Mouse (Mus musculus): ENCODE measurements around the gene Mapk9.

The Mapk9 gene

DNA sequence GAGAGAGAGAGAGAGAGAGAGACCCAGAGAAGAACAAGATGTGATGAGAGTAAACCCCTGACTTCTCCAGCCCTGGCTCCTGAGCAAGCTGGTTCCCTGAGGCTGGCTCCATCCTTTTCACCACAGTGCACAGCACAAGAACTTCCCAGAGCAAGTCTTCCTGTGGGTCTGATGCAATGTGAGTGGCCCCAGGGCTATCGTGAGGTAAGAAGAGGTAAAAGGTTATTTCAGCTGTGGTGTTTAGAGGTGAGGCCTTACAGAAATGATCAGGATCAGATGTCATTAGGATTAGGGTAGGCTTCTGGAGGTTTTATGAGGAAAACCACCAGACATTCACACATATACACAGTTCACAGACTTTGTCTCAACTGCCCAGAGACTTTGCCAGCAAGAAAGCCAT lies 4.7 kb upstream of the Mapk9 start:
- no peak for DNase-seq

DNA sequence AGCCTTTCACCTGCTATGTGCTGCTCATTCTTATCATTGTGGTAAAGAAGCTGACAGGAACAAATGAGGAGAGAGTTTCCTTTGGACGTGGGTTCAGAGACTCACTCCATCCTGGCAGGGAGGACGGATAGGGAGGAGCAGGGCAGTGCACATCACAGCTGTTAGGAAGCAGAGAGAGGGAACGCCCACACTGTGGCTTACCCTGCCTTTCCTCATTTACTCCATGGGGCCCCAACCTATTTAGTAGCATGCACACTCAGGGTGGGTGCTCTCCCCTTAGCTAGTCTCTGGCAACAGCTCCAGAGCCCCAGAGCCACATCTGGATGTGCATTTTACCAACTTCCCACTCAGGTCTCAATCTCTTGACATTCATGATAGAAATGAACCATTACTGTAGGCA lies 3.8 kb upstream of the Mapk9 start:
- no peak for DNase-seq

DNA sequence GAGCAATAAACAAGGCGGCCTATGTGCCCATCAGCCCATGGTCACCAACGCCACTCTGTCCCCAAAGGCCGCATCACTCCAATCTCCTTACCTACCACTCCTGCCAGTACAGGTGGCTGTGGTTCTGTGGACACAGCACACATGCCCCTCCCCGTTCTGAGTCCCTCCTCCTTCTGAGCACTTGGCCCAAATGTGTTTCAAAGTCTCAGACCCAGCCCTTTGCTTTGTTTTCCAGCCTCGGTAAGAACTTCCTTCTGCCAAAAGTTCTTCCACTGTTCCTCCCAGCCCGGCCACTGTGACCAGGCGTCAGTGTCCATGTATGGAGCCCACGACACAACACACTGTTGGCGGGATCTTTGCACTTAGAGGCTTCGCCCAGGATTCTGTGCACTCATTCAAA lies 2.2 kb upstream of the Mapk9 start:
- no peak for DNase-seq

DNA sequence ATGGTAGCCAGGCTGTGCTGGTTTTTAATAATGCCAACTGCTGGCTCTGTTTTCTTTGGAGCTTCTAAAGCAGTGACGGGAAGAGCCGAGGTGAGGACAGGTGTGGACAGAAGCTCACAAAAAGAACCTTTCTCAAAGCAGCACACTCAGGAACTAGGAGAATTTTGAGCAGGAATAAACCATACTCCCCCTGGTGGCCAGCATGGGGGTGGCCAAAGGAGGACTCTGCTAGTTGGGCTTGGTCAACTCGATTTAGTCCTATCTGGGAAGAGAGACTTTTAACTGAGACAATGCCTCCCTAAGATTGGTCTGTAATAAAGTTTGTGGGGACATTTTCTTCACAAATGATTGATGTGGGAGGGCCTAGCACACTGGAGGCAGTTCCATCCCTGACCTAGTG lies 1.6 kb upstream of the Mapk9 start:
- peak; percentile 53 to 64 for DNase-seq

DNA sequence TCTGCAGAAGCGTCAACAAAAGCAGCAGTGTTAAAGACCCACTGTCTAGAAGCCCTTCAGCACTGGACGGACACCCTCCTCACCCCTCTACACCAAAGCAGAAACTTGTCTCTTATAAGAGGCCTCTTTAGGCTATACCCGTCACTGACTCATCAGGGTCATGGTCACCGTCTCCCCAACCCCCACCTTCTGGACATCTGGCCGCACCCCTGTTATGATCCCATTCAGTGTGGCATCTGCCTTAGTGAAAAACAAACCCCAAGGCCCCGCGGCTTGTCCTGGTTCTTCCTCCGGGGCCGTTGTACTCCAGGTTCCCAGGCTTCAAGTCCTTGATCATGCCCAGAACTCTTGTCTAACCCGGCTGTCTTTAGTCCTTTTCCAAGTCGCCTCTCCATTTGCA lies 593 bp upstream of the Mapk9 start:
- DNase-seq = no peak

DNA sequence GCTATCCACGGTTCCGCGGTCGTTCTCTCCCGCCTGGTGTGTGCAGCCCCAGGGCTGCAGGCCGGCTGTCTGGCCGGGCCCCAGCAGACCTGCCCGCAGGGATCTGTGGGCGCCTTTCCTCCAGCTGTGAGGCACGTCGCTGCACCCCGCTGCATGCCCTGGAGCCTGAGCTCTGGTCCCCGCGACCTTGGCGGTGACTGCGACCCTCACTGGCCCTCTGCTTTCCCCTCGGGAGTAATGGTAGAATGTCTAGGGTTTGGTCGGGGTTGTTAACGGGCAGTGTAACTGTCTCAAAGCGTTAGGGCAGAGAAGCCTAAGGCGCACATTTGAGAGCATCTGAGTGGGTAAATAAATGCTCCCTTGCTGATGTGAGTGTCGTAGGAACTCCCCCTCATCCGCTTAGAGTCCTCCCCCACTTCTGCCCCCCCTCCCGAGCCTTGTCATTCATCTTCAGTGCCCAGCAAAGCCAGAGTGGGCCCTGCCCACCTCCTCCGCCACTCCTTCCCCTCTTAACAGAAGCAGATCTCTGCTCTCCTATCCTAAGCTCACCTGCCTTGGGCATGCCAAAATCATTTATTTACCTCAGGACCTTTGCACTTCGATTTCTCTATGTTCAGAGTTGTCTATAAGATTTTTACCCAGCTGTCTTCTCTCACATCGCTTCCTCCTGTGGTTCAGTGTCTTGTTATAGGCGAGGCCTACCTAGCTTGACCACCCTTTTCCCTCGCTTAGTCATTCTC lies 690 bp downstream of the Mapk9 start:
- DNase-seq = peak; percentile 32 to 51

DNA sequence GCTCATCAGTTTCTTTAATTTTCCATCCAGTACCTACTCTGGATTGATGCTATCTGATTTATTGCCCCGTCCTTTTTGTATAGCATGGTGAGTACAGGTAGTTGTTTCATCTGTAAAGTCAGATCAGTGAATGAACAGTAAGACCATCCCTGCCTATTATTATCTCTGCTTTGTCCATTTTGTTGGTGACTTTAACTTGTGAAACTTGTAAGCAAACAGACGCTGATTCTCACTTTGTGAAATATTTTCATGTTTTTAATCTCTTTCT lies 1.2 kb downstream of the Mapk9 start:
- no peak for DNase-seq

DNA sequence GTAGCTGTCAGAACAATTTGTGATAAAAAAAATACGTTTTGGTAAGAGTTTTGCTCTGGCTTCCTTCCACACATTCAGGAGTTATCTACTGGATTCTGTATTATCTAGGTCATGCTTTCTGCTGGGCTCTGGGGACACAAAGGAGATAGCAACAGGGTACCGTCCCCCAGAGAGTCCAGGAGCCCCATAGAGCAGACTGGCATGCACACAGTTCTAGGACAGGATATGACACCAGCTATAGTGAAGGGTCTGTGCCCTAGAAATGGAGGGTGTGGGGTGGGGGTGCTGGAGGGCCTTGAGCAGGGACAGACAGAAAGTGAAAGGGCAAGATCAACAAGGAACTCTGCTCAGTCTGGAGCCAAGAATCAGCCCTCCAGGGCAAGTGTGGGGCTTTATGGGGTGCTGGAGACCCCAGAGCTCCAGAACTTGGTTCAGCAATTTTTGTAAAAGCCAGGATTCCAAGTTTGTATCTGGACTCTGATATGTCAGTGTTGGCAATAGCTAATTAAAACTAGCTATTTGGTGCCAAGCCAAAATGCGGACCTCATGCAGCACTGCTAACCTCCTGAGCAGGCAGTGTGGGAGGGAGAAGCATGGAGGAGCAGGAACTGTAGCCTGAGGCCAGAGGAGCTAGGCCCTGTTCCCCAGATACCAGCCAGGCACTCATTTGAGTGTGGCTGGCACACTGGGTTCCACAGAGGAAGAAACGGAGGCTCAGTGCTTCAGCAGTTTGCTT lies 1.7 kb downstream of the Mapk9 start:
- DNase-seq = no peak

DNA sequence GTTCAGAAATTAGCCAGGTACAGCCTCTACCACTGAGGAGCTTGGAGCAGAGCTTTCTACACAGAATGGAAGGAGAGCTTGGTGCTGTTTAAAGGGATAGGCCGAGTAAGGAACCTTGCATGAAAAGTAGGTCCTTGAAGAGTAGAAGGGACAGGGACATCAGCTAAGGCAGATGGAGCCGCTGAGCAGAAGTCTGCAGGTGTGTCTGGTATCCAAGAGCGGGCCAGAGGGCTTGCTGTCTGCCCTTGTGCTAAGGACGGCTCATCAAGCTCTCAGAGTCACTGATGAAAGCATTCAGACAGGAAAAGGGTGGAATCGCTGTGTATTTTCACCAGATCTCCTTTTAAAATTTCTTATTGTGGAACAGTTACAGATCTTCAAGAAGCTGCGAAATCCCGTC lies 3.8 kb downstream of the Mapk9 start:
- DNase-seq = no peak

DNA sequence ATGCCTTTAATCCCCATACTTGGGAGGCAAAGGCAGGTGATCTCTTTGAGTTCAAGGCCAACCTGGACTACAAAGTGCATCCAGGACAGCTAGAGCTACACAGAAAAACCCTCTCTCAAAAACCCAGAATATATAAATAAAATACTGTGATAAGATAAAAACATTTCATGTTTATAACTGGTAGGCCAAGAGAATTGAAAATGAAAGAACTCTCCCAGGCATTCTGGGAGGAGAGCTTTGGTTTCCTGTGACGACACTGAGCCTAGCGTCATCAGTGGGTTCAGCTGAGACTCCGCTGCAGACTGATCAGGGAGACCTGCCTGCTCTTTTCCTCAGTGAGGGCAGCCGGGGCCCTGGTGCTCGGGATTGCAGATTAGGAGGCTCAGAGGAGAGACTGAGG lies 8.6 kb downstream of the Mapk9 start:
- no peak for DNase-seq

DNA sequence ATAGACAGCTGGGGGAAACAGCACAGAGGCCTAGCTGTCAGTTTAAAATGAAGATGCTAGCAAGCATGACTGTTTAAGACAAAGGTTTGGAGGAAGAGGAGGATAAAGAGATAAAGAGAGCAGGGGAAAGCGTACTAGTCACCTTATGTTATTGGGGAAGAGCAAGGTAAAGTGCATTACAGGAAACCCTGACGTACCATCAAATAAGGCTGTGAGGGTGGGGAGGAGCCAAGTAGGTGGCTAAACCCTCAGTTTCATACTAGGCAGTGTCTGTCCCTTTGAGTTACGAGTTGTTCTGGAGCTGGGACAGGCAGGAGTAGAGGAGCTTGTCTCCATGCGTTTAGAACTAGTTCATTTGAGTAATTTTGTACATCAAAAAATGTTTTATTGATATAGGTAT lies 14.6 kb downstream of the Mapk9 start:
- no peak for DNase-seq

DNA sequence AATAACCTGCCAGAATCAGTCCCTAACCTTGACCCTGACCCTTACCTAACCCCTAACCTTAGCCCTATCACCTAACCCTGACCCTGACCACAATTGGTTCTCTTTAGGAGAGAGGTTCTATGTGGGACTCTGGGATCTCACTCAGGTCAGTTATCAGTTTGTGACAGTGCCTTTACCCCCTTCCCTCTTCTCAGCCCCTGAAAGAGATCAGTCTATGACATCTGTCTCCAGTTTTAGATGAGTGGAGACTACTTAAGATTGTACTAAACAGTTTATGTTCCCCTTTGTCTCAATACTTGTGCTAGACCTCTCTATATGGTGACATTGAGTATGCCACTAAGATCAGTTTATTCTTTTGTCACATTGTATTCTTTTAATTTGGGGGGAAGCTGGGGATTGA lies 17.4 kb downstream of the Mapk9 start:
- DNase-seq = no peak

DNA sequence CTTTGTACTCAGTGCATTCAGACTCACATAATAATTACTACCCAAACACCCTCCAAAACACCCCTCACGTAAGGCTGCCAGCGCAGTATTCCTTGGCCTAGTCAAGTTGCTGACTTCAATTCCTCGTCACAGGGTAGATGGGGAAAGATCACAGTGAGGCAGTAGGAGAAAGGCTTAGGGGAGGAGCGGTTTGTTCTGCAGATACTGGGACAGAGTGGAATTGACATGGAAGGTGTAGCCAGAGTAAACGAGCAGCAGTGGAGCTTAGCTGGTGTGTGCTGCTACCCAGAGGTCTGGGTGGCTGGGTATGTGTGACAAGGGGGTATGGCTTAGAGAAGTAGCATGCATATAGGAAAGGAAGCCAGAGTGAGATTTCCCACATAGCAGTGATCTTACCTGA lies 20.8 kb downstream of the Mapk9 start:
- DNase-seq = no peak

DNA sequence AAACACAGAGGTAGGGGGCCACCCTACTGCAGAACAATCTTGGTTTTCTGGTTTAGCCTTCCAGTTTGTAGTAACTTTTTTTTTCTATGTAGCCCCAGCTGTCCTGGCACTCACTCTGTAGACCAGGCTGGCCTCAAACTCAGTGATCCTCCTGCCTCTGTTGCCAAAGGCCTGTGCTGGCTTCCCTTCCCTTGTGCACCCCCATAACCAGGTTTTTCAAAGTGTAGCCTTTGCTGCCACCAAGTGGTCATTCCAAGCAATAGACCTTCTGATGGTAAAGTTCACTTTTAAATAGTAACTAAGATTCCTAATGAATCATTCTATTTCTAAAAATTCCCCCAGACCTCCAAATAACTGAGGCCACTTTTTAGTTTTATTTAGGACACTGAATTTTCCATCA lies 23.2 kb downstream of the Mapk9 start:
- peak; percentile 41 to 47 for DNase-seq

DNA sequence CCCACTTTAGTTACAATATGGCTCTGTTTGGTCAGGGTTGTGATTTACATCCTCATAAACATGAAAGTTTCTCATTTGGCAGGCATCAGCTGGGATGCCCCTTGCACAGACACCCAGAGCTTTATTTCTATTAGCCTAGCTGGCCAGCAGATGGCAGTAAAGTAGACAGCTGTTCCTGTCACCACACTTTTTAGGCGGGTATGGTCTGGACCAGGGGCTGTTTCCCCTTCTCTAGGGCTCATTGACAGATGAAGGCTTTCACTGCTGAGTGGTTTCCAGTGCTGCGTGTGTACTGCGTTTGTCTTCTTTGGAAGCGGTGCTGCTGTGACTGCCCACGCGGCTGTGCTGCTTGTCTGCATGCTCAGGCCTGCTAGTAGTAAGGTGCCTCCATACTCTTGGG lies 25.4 kb downstream of the Mapk9 start:
- peak; percentile 18 to 21 for DNase-seq

DNA sequence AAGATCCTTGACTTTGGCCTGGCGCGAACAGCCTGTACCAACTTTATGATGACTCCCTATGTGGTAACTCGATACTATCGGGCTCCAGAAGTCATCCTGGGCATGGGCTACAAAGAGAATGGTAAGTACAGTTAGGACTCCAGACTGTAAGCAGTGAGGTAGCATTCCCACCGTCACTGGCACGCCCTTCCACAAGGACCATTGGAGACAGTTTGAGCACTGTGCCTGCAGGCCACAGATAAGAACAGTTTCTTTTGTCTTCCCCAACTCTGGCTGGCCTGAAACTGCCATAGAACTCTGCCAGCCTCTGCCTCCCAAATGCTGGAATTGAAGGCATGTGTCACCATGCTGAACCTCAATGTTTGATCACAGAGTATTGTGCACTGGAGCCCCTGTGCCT lies 26.2 kb downstream of the Mapk9 start:
- no peak for DNase-seq

DNA sequence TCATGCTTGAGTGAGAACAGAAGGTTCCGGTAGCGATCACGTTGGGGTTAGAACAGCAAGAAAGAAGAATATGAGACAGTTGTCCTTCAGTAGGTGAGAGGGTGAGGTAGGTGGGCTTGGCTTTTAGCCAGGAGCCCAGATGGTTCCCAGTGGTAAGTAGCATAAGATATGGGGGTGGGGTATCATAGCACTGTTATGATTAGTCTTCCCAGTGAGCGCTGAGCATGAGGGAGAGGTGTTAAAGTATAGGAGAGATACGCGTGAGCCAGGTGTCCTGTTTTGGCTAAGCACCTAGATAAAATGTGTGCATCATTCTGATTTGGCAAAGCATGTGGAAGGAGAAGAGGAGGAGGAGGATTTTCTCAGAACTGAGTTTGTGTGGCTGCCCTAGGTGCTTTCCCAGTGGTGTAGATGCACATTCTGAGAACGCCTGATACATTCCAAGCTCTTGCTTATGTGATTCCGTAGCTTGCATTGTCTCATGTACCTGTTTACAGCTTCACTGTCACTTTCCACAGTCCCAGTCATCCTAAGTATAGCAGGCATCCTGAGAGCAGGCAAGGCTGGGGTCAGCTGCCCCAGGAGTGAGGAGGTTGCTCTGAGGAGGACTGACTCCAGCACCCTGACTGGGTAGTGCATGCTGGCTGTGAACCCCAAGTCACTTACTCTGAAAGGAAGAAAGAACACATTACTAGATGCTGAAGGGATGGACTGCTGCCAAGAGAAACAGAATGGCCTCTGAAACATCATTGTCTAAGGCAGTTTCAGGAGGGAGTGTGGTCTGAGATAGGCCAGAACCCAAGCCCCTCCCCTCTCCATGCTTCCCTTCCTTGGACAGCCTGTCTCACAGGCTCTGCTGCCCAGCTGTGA lies 30.6 kb downstream of the Mapk9 start:
- no peak for DNase-seq

DNA sequence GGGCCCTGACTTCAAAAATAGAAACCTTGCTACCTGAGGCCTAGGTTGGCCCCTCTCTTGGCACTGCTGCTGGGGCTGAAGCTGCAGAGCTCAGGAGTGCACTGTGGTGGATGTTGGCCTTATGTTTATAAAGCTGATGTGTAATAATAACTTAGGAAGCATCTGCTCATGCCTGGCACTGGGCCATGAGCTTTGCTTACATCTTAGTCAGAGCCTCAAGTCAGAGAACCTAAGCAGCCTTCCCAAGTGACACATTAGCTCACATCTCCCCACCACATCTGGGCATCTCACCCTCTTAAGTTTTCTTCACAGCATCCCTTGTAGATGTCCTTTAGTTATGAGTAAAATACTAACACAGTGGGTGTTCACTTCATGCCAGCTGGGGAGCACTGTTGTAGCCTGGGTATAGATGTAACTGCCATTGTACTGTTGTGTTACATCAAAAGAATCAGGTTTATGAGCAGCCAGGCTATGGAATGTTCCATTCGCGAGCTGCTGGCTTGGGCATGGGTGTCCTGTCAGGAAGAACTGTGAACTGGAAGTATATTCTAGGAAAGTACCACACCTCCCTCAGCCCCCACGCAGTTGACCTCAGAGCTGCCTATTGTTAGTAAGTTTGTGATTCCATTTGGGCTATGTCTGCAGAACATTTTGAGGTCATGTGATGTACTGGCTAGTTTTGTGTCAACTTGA lies 33.5 kb downstream of the Mapk9 start:
- DNase-seq = no peak

DNA sequence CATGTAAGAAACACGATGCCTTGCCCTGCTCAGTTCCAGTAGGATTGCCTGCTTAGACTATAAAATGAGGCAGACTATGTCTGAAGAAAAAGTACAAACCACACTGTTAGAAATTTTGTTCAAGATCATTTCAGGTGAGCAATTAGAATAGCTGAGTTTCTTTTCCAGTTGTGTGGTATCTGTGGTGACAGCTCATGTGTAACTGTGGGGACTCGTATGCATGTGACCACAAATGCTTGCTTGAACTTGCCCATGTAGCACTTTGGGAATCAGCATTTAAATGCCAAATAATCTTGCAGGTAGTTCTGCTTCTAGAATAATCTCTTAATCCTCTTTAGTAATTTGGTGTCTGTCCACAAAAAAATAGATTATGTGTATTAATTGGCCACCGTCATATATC lies 36.8 kb downstream of the Mapk9 start:
- DNase-seq = no peak

DNA sequence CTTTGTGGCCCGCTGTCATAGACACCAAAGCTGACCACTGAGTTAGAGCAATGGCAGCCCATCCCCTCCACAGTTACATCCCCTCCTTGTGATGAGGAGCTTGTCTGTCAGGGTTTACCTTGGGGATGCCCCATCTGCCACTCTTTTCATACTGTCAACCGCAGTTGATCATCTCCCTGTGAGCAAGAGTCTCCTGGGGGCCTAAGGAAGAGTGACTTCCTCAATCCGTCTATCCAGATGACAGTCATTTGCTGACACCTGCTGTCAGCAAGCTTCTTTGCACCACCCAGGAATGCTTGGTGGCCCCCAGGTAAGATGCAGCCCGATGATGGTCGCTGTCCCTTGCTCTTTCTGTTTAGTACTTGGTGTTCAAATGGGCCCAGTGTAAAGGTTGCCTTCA lies 41.9 kb downstream of the Mapk9 start:
- DNase-seq = no peak

DNA sequence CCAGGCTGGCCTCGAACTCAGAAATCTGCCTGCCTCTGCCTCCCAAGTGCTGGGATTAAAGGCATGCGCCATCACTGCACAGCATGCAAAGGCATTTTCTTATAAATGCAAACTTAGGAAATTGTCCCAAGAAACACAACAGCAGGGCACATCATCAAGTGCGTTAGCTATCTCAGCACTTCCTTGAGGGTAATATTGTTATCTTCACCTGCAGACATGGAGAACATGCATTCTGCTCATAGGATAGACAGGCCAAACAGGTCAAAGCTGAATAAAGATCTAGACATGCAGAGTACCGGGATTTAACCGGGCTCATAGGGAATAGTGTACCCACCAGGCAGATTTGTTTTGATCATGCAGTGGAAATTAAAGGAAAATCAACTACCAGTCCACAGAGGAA lies 45.4 kb downstream of the Mapk9 start:
- DNase-seq = no peak

DNA sequence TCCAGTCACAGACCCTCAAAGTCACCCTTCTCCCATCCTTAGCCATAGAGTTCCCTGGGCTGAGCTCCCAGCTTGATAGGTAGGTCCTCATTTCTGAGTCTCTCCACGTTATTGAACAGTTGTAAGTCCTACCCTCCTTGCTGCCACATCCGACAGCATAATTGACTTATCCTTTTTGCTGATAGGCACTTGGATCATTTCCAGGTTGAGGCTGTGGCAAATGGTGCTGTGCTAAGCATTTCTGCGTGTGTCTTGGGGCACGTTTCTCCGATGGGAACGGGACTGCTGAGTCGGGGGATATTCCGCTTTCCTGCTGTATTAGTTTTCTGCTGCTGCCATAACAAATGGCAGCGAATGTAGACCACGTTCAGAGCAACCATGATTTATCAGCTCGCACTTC lies 47.3 kb downstream of the Mapk9 start:
- no peak for DNase-seq

DNA sequence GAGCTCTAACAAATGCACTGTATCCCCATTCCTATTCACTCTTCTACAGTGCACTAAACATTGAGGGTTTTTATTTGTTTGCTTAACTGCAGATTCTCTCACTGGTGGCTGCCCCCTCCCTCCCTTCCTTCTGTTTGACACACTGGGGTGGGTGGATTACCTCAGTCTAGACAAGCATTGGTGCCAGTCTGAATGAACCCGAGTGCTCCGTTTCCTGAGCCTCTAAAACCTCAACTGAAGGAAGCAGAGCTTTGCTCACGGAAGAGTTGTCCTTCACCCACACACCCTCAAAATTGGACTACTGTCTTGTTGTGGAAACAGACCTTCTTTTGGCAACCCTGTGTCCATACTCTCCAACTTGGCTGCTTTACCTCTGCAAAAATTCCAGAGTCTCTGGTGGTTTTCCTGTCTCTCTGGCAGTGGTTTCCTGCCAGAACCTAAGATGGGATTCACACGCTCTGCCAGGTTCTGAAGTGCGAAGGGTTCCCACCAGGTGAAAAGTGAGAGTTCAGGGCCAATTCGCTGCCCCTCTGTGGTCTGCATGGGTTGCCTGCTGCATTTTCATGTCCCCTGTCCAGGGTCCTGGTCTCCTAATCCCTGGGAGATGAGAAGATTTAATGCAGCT lies 49.5 kb downstream of the Mapk9 start:
- DNase-seq = no peak

Measured in thymus, postnatal 36 days (tissue).